Mouse (Mus musculus) hindbrain, postnatal 0 days (tissue): ENCODE results near the gene Glis1. TPM values are rescaled to one million over a fixed set of nuclear protein-coding genes. Genes with fewer than 3 reads are reported as not detected.

Source experiments
- ATAC-seq: fragments of 200-750 bp; cut with Nextera tagmentation; 2 replicates; pipeline ENCODE4 v1.8.0; 2017; ENCODE audit warnings: mild to moderate bottlenecking, moderate TSS enrichment, moderate library complexity
- DNase-seq: peaks from one replicate; pipeline ENCODE4 v3.0.0-alpha.2; 2015; ENCODE audit warnings: low spot score
- H3K27ac ChIP-seq: fragments of 300-500 bp; sonication (generic); 2 replicates; pipeline ENCODE4 v1.5.1; 2014; ENCODE audit warnings: mild to moderate bottlenecking
- H3K27me3 ChIP-seq: fragments of 300-500 bp; sonication (generic); 2 replicates; pipeline ENCODE4 v1.6.1; 2014; ENCODE audit warnings: low read length, mixed read lengths; ENCODE audit not compliant: insufficient read depth
- H3K36me3 ChIP-seq: fragments of 300-500 bp; sonication (generic); 2 replicates; pipeline ENCODE4 v1.6.1; 2014; ENCODE audit warnings: low read length, mixed read lengths; ENCODE audit not compliant: insufficient read depth
- H3K4me1 ChIP-seq: fragments of 300-500 bp; sonication (generic); 2 replicates; pipeline ENCODE4 v1.6.1; 2014; ENCODE audit warnings: antibody characterized with exemption, low read length, mixed read lengths; ENCODE audit not compliant: insufficient read depth
- H3K4me2 ChIP-seq: fragments of 300-500 bp; sonication (generic); 2 replicates; pipeline ENCODE4 v1.6.1; 2014; ENCODE audit warnings: low read depth, mild to moderate bottlenecking, low read length, moderate library complexity, mixed read lengths
- H3K4me3 ChIP-seq: fragments of 300-500 bp; sonication (generic); 2 replicates; pipeline ENCODE4 v1.5.1; 2014; ENCODE audit warnings: low read length
- H3K9ac ChIP-seq: fragments of 300-500 bp; sonication (generic); replicated peaks from 2 replicates; pipeline ENCODE4 v1.6.1; 2014; ENCODE audit warnings: mild to moderate bottlenecking, low read length, moderate library complexity, mixed read lengths
- H3K9me3 ChIP-seq: fragments of 300-500 bp; sonication (generic); 2 replicates; pipeline ENCODE4 v1.6.1; 2016; ENCODE audit warnings: low read length, mixed read lengths
- CTCF ChIP-seq: IDR thresholded peaks from 2 replicates; pipeline ENCODE4 v1.5.1; 2016; ENCODE audit warnings: antibody characterized with exemption, control low read depth, low read depth
- WGBS: fragments of 180-500 bp; shearing (Covaris S2); extraction: QIAGEN DNeasy Blood & Tissue Kit; methylation state at CpG from one replicate; pipeline ENCODE4 v1.1.7; 2014; 5-methylcytosine and 5-hydroxymethylcytosine counted together
- polyA plus RNA-seq: library from polyadenylated mRNA; unstranded; fragments of >200 nt; fragmentation: Nextera tagmentation; extraction: Ambion mirVana; gene quantifications from 2 replicates; pipeline ENCODE4 v1.2.1, GENCODE M21; 2015
- total RNA-seq: library from RNA; depleted of rRNA; stranded (reverse); fragments of >200 nt; gene quantifications from 2 replicates; pipeline ENCODE4 v1.2.3, GENCODE M21; 2014

Glis1 gene
- total and polyA plus RNA-seq, 2 experiments from 2014 or later: 4.1 to 11.9 TPM

DNA sequence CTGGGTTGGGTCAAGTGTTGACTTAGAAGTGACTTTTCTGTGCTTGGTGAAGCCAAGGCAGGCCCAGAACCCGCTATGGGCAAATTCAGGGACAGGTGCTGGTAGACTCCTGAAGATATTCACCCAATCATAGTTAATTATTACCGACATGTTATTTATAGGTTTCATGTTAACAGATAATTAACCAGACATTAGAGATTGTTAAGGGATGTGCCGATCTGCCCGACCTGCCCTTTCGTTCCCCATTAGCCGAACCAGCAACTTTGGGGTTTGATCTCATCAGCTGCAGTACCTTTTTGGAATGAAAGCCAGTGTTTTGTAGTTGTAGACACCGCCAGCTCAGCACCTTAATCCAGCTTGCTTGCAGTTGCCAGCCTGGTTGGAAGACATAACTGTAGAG is 2.1 kb downstream of the Glis1 start:
- no peak for TF ChIP-seq CTCF
- no peaks in the 10 kb centered on the region for H3K9me3 ChIP-seq
- H3K36me3 ChIP-seq: no peaks in the 10 kb centered on the region
- DNase-seq: no peak
- H3K9ac ChIP-seq: no peak overlapping the region
- no peak for ATAC-seq
- H3K27me3 ChIP-seq: peaks cover 7% of the 10 kb centered on the region; the same call in 1 of the 2 replicates
- no peak overlapping the region for H3K4me2 ChIP-seq
- H3K27ac ChIP-seq: no peak overlapping the region
- 88% methylated on average over 7 of the region's 7 CpGs for WGBS
- peaks cover 5% of the 10 kb centered on the region; the same call in 1 of the 2 replicates for H3K4me1 ChIP-seq
- H3K4me3 ChIP-seq: no peak overlapping the region

GRCm38 (mm10) chr4:107438741-107439140 is 4.3 kb downstream of the Glis1 start:
- ATAC-seq (no peak), DNase-seq (no peak)
- H3K36me3 ChIP-seq: no peaks in the 10 kb centered on the region
- TF ChIP-seq CTCF: no peak
- peaks cover 7% of the 10 kb centered on the region; the same call in 1 of the 2 replicates for H3K27me3 ChIP-seq
- no peaks in the 10 kb centered on the region for H3K9me3 ChIP-seq
- peaks cover 5% of the 10 kb centered on the region; the same call in 1 of the 2 replicates for H3K4me1 ChIP-seq
- 94% methylated on average over 8 of the region's 8 CpGs for whole genome bisulfite sequencing
- H3K9ac ChIP-seq: no peak overlapping the region
- H3K27ac ChIP-seq: no peak overlapping the region
- H3K4me2 ChIP-seq: no peak overlapping the region
- H3K4me3 ChIP-seq: no peak overlapping the region

GRCm38 (mm10) chr4:107440306-107440705 is 5.9 kb downstream of the Glis1 start:
- Histone ChIP-seq H3K27ac (no peak overlapping the region), H3K9ac (no peak overlapping the region), H3K4me1 (peaks cover 5% of the 10 kb centered on the region; the same call in 1 of the 2 replicates), H3K36me3 (no peaks in the 10 kb centered on the region), H3K9me3 (0 out of 2 replicates have a peak, but pooled peaks cover 3% of the 10 kb centered on the region), H3K4me3 (peak overlapping the region; percentile 3; the same call in 1 of the 2 replicates), H3K4me2 (peak overlapping the region; percentile 37), H3K27me3 (peaks cover 7% of the 10 kb centered on the region; the same call in 1 of the 2 replicates)
- ATAC-seq: no peak
- TF ChIP-seq CTCF: no peak
- WGBS: 35% methylated on average over 13 of the region's 13 CpGs
- no peak for DNase-seq

- H3K9me3 ChIP-seq: 0 out of 2 replicates have a peak, but pooled peaks cover 3% of the 10 kb centered on the region
- no peak overlapping the region for H3K27ac ChIP-seq
- peaks cover 5% of the 10 kb centered on the region; the same call in 1 of the 2 replicates for H3K27me3 ChIP-seq
- WGBS: 63% methylated on average over 11 of the region's 11 CpGs
- DNase-seq (no peak), ATAC-seq (no peak)
- no peaks in the 10 kb centered on the region for H3K36me3 ChIP-seq
- no peaks in the 10 kb centered on the region for H3K4me1 ChIP-seq
- no peak overlapping the region for H3K9ac ChIP-seq
- no peak overlapping the region for H3K4me3 ChIP-seq
- no peak for TF ChIP-seq CTCF
- H3K4me2 ChIP-seq: no peak overlapping the region
Observed at GRCm38 (mm10) chr4:107442288-107442687, 7.9 kb downstream of the Glis1 start.

DNA sequence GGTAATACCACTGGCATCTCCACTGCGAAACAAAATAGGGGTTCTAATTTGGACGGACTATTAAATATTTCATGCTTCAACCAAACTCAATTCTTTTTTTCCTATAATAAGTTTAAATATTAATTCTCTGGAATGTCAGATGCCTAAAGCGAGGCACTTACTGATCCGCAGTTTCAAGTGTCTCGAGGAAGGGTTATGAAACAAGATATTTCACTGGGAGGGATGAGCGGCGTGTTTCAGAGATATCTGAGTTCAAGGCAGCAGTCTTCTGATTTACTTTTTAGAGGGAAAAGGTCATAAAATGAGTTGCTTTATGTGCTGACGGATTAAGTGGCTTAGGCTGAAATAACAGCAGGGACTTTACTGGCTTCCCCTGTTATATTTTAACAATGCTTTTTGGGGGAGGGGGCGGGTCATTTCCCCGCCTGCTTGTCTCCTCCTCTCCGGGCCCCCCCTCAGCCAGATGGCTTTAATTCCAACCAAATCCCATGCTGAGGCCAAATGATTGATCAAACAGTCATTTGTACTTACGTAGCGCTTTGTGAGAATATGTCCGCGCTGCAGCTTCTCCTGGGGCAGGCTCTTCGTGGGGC is 8.6 kb downstream of the Glis1 start:
- Histone ChIP-seq H3K4me2 (no peak overlapping the region), H3K27ac (no peak overlapping the region), H3K9me3 (0 out of 2 replicates have a peak, but pooled peaks cover 3% of the 10 kb centered on the region), H3K27me3 (no peaks in the 10 kb centered on the region), H3K36me3 (no peaks in the 10 kb centered on the region), H3K4me3 (no peak overlapping the region), H3K9ac (no peak overlapping the region), H3K4me1 (no peaks in the 10 kb centered on the region)
- DNase-seq (no peak), ATAC-seq (no peak)
- TF ChIP-seq CTCF: no peak
- 53% methylated on average over 16 of the region's 16 CpGs for WGBS

DNA sequence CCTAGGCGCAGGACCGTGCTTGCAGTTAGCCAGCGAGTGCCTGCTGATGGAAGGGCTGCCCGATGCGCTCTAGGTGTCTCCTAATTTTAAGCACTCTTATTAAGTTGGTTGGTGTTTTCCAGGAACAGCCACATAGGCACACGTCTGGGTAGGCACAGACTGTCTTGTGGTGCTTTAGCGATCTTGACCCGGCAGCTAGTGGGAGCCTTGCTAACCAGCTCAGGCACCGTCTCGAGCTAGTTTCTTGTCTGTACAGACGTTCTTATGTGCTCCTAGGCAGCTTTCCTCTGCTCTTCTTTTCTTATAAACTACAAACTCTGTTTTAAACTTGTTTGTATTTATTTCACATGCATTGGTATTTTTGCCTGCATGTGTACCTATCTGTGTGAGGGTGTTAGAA is 9.2 kb downstream of the Glis1 start:
- Histone ChIP-seq H3K9ac (no peak overlapping the region), H3K27me3 (no peaks in the 10 kb centered on the region), H3K36me3 (no peaks in the 10 kb centered on the region), H3K4me3 (no peak overlapping the region), H3K4me2 (no peak overlapping the region), H3K4me1 (no peaks in the 10 kb centered on the region), H3K27ac (no peak overlapping the region), H3K9me3 (0 out of 2 replicates have a peak, but pooled peaks cover 3% of the 10 kb centered on the region)
- 66% methylated on average over 11 of the region's 11 CpGs for WGBS
- no peak for TF ChIP-seq CTCF
- DNase-seq: no peak
- ATAC-seq: no peak

DNA sequence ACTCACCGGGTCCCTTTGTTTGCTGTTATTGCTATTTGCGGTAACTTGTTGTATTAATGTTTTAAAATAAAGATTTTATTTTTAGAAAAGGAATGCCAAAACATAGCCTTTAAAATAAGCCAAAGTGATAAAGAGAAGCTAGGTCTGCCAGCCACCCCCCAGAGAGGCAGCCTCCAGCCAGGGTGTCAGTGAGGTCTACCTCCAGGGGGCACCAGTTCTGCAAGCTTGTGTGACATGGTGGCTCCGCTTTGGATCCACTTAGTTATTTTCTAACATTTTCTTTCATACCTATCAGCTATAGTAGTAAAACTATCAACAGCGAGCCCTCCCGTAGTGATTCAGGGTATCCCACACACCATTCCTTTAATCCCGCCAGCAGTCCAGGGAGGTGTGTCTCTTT is 14.1 kb downstream of the Glis1 start:
- Histone ChIP-seq H3K4me1 (no peaks in the 10 kb centered on the region), H3K36me3 (no peaks in the 10 kb centered on the region), H3K27me3 (no peaks in the 10 kb centered on the region), H3K9me3 (0 out of 2 replicates have a peak, but pooled peaks cover 3% of the 10 kb centered on the region), H3K27ac (no peak overlapping the region), H3K9ac (no peak overlapping the region), H3K4me3 (no peak overlapping the region), H3K4me2 (no peak overlapping the region)
- no peak for ATAC-seq
- DNase-seq: no peak
- TF ChIP-seq CTCF: no peak; the same call in 1 of the 2 replicates
- WGBS: 94% methylated on average over 6 of the region's 6 CpGs
